Mouse (Mus musculus): Measurements from ENCODE around the gene Gm14548.
"Not testable (repeated sequence)": the region's sequence is repeated elsewhere in the genome, so short reads cannot be mapped to it uniquely, and the experiment has no call there.

The Gm14548 gene

GRCm38 (mm10) chr7:3898036-3898590 is at the start of gene Gm14548:
Gm14548 (minus strand) TSS chr7:3898120.
- DNase-seq (ENCODE audit: low read depth, low spot score), result not testable (repeated sequence)

- DNase-seq (ENCODE audit: low read depth, low spot score), result no peak
Measured at GRCm38 (mm10) chr7:3946117-3946516, 48.2 kb upstream of the Gm14548 start.

- no peak for DNase-seq (ENCODE audit: low read depth, low spot score)
Measured at GRCm38 (mm10) chr7:3940915-3941314, 43.0 kb upstream of the Gm14548 start.

DNA sequence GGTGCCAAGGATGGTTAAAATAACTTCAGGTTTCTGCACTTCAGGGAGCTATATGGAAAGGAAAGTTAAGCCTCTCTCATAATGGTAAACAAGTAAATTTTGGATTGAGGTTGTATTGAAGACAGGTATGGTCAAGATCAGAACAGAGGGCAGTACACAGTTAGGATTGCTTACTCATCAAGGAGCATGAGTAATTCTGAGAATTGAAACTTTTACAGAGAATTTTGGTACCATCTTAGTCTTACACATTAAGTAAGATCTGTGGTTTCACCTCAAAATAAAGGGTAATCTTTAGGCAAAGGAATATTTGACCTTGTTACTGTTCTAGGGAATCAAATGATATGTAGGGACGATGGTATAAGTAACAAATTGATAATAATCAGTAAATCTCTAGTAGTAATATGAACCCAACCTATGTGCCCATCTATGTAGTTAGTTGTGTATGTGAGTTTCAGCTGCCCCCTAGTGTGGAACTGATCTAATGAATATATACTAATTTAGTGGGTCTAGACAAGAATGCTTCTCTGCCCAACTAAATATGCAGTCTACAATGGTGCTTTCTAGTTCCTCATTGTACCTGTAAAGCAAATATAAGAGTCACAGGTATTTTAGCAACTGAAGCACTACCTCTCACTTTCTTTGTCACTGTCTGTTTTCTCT is 42.1 kb upstream of the Gm14548 start:
- DNase-seq (ENCODE audit: low read depth, low spot score), result no peak

DNA sequence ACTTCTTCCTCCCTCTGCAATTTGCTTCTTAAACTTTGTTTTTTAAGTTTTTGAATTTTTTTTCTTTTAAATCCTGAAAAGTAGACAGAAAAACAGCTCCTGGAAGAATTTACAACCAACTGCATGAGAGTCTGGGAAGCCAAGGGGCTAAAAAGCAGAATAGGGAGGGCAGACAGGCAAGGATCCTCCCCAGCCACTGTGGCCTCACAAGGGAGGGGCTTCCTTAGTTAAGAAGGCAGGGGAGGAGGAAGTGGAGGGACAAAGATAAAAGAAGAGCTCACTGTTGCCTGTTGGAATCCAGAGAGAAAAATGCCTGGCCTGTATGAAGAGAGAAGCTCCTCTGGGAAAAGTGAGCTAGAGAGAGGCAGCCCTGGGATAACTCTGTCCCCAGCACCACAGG is 37.6 kb upstream of the Gm14548 start:
- DNase-seq (ENCODE audit: low read depth, low spot score), result not testable (repeated sequence)

- not testable (repeated sequence) for DNase-seq (ENCODE audit: low read depth, low spot score)
Measured at GRCm38 (mm10) chr7:3915387-3915786, 17.5 kb upstream of the Gm14548 start, which contains the start of gene Lilra6. Lilra6 (minus strand) TSS chr7:3915503.

- no peak for DNase-seq (ENCODE audit: low read depth, low spot score)
Measured at GRCm38 (mm10) chr7:3903704-3904103, 5.8 kb upstream of the Gm14548 start.

DNA sequence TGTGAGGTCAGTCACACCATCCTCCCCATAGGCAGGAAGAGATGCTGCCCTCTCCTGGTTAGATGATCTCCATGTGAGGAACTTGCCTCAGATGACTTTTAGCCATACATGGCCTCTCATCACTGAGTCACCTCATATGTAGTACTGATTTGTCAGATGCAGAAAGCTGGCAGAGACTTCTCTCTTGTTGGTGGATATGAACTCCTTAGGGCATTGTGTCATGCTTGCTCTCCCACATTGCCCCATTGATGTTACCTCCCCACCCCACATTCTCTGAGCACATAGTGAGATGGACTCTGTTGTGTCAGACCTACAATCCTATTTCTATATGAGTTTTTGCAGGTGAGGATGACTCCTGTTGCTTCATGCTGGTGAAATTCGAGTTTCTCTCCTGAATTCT is 22.9 kb downstream of the Gm14548 start:
- not testable (repeated sequence) for DNase-seq (ENCODE audit: low read depth, low spot score)

DNA sequence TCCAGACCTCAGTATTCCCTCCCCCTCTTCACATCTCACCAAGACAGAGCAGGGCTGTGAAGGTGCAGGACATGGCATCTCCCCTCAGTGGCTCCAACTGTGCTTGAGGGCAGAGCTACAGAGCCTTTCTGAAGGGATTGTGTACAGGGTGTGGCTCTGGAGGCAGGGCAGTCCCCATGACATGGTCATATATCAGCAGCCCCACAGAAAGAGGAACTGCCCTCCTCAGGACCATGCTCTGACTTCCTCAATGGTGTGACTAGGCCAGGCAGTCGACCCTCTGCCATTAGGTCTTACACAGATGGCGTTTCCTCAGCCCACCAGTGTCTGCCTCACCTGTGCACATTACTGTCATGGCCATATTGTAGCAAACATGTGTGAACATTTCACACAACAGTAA is 53.0 kb downstream of the Gm14548 start, which contains the start of gene Pira2:
Pira2 (minus strand) TSS at position 101 of the 400 bp plus-strand sequence.
- not testable (repeated sequence) for DNase-seq (ENCODE audit: low read depth, low spot score)

- not testable (repeated sequence) for DNase-seq (ENCODE audit: low read depth, low spot score)
Measured at GRCm38 (mm10) chr7:3837854-3838253, 60.1 kb downstream of the Gm14548 start.
